Mouse (Mus musculus) heart, embryonic 13.5 days (tissue): ENCODE results near the gene Ppp1r9b. TPM values are rescaled to one million over a fixed set of nuclear protein-coding genes. Genes with fewer than 3 reads are reported as not detected.

ENCODE experiments used
- ATAC-seq: fragments of 200-750 bp; cut with Nextera tagmentation; 2 replicates; pipeline ENCODE4 v1.8.0; 2017; ENCODE audit warnings: moderate TSS enrichment; ENCODE audit not compliant: insufficient number of reproducible peaks, low FRiP score, low TSS enrichment; ENCODE audit errors: extremely low read depth
- H3K27ac ChIP-seq: fragments of 300-500 bp; sonication (generic); replicated peaks from 2 replicates; pipeline ENCODE4 v1.5.1; 2015; ENCODE audit warnings: moderate library complexity, mild to moderate bottlenecking, inconsistent platforms
- H3K27me3 ChIP-seq: fragments of 300-500 bp; sonication (generic); replicated peaks from 2 replicates; pipeline ENCODE4 v1.6.1; 2015; ENCODE audit warnings: mild to moderate bottlenecking, inconsistent platforms
- H3K36me3 ChIP-seq: fragments of 300-500 bp; sonication (generic); 2 replicates; pipeline ENCODE4 v1.6.1; 2015; ENCODE audit warnings: mild to moderate bottlenecking, inconsistent platforms
- H3K4me1 ChIP-seq: fragments of 300-500 bp; sonication (generic); 2 replicates; pipeline ENCODE4 v1.6.1; 2015; ENCODE audit warnings: inconsistent platforms
- H3K4me2 ChIP-seq: fragments of 300-500 bp; sonication (generic); 2 replicates; pipeline ENCODE4 v1.6.1; 2015; ENCODE audit warnings: inconsistent platforms, mild to moderate bottlenecking, moderate library complexity
- H3K4me3 ChIP-seq: fragments of 300-500 bp; sonication (generic); 2 replicates; pipeline ENCODE4 v1.5.1; 2015; ENCODE audit warnings: moderate library complexity, mild to moderate bottlenecking, inconsistent platforms
- H3K9ac ChIP-seq: fragments of 300-500 bp; sonication (generic); 2 replicates; pipeline ENCODE4 v1.6.1; 2015; ENCODE audit warnings: inconsistent platforms, mild to moderate bottlenecking, moderate library complexity
- H3K9me3 ChIP-seq: fragments of 300-500 bp; sonication (generic); 2 replicates; pipeline ENCODE4 v1.6.1; 2016; ENCODE audit warnings: inconsistent platforms
- WGBS: fragments of 180-500 bp; shearing (Covaris S2); methylation state at CpG from one replicate; pipeline ENCODE4 v1.1.7; 2015; ENCODE audit warnings: mixed read lengths; 5-methylcytosine and 5-hydroxymethylcytosine counted together
- polyA plus RNA-seq: library from polyadenylated mRNA; unstranded; fragments of >200 nt; fragmentation: Nextera tagmentation; extraction: Ambion mirVana; gene quantifications from 2 replicates; pipeline ENCODE4 v1.2.1, GENCODE M21; 2015

The Ppp1r9b gene
- polyA plus RNA-seq, 1 experiment from 2014 or later, result 6.8 TPM

GRCm38 (mm10) chr11:95000128-95000527 lies 9.3 kb downstream of the Ppp1r9b start:
- H3K4me1 ChIP-seq, result peaks cover 66% of the 10 kb centered on the region
- peak overlapping the region; percentile 100 for H3K4me2 ChIP-seq
- no peaks in the 10 kb centered on the region for H3K9me3 ChIP-seq
- H3K27ac ChIP-seq, result peak overlapping the region; percentile 72
- WGBS, result 61% methylated on average over 8 of the region's 8 CpGs
- peak overlapping the region; percentile 31; the same call in 1 of the 2 replicates for H3K4me3 ChIP-seq
- ATAC-seq, result no peak
- peak overlapping the region; percentile 50 for H3K9ac ChIP-seq
- H3K27me3 ChIP-seq, result no peaks in the 10 kb centered on the region
- H3K36me3 ChIP-seq, result peaks cover 98% of the 10 kb centered on the region

GRCm38 (mm10) chr11:95000548-95000947 lies 9.7 kb downstream of the Ppp1r9b start:
- Histone ChIP-seq H3K27ac (peak overlapping the region; percentile 72), H3K36me3 (peaks cover 98% of the 10 kb centered on the region), H3K27me3 (no peaks in the 10 kb centered on the region), H3K9me3 (no peaks in the 10 kb centered on the region), H3K4me1 (peaks cover 65% of the 10 kb centered on the region), H3K9ac (peak overlapping the region; percentile 50), H3K4me3 (peak overlapping the region; percentile 31; the same call in 1 of the 2 replicates), H3K4me2 (peak overlapping the region; percentile 100)
- no peak for ATAC-seq
- WGBS, result 20% methylated on average over 4 of the region's 4 CpGs

GRCm38 (mm10) chr11:95001058-95001457 lies 10.2 kb downstream of the Ppp1r9b start:
- Histone ChIP-seq H3K4me1 (peaks cover 65% of the 10 kb centered on the region), H3K27ac (peak overlapping the region; percentile 72), H3K9ac (peak overlapping the region; percentile 50), H3K4me3 (peak overlapping the region; percentile 31; the same call in 1 of the 2 replicates), H3K4me2 (peak overlapping the region; percentile 100), H3K27me3 (no peaks in the 10 kb centered on the region), H3K9me3 (no peaks in the 10 kb centered on the region), H3K36me3 (peaks cover 95% of the 10 kb centered on the region)
- WGBS, result 2% methylated on average over 8 of the region's 8 CpGs
- 0 out of 2 replicates have a peak, but pooled peaks have one; percentile 26 for ATAC-seq

- H3K9ac ChIP-seq, result no peak overlapping the region
- H3K9me3 ChIP-seq, result no peaks in the 10 kb centered on the region
- H3K36me3 ChIP-seq, result peaks cover 88% of the 10 kb centered on the region
- H3K4me3 ChIP-seq, result no peak overlapping the region
- no peak overlapping the region for H3K27ac ChIP-seq
- WGBS, result 83% methylated on average over 21 of the region's 21 CpGs
- H3K4me2 ChIP-seq, result no peak overlapping the region
- H3K4me1 ChIP-seq, result peaks cover 63% of the 10 kb centered on the region
- H3K27me3 ChIP-seq, result no peaks in the 10 kb centered on the region
- no peak for ATAC-seq
These were observed 10.9 kb downstream of the Ppp1r9b start for GRCm38 (mm10) chr11:95001584-95002347.

- no peak overlapping the region for H3K4me2 ChIP-seq
- H3K4me1 ChIP-seq, result peaks cover 63% of the 10 kb centered on the region
- WGBS, result 90% methylated on average over 8 of the region's 8 CpGs
- no peak overlapping the region for H3K9ac ChIP-seq
- H3K4me3 ChIP-seq, result no peak overlapping the region
- H3K9me3 ChIP-seq, result no peaks in the 10 kb centered on the region
- no peak overlapping the region for H3K27ac ChIP-seq
- ATAC-seq, result no peak
- H3K27me3 ChIP-seq, result no peaks in the 10 kb centered on the region
- H3K36me3 ChIP-seq, result peaks cover 78% of the 10 kb centered on the region
These were observed 11.9 kb downstream of the Ppp1r9b start for GRCm38 (mm10) chr11:95002705-95003104.

GRCm38 (mm10) chr11:95004136-95004936 lies 13.5 kb downstream of the Ppp1r9b start:
- Histone ChIP-seq H3K27ac (peak overlapping the region; percentile 64), H3K4me1 (peaks cover 73% of the 10 kb centered on the region), H3K9ac (peak overlapping the region; percentile 34), H3K4me3 (no peak overlapping the region), H3K36me3 (peaks cover 62% of the 10 kb centered on the region), H3K27me3 (no peaks in the 10 kb centered on the region), H3K4me2 (no peak overlapping the region), H3K9me3 (no peaks in the 10 kb centered on the region)
- no peak for ATAC-seq
- WGBS, result 71% methylated on average over 12 of the region's 12 CpGs

GRCm38 (mm10) chr11:95004937-95005198 lies 14.0 kb downstream of the Ppp1r9b start:
- Histone ChIP-seq H3K4me1 (peaks cover 73% of the 10 kb centered on the region), H3K27ac (0 out of 2 replicates have a peak overlapping the region, but pooled peaks have one; percentile 64), H3K9ac (peak overlapping the region; percentile 34; the same call in 1 of the 2 replicates), H3K4me3 (no peak overlapping the region), H3K4me2 (no peak overlapping the region), H3K9me3 (no peaks in the 10 kb centered on the region), H3K27me3 (no peaks in the 10 kb centered on the region), H3K36me3 (peaks cover 57% of the 10 kb centered on the region)
- no peak for ATAC-seq
- WGBS, result 64% methylated on average over 6 of the region's 6 CpGs

GRCm38 (mm10) chr11:95006038-95006437 lies 15.2 kb downstream of the Ppp1r9b start:
- Histone ChIP-seq H3K36me3 (peaks cover 45% of the 10 kb centered on the region), H3K4me1 (peaks cover 69% of the 10 kb centered on the region), H3K9ac (peak overlapping the region; percentile 84), H3K4me3 (peak overlapping the region; percentile 54), H3K9me3 (no peaks in the 10 kb centered on the region), H3K27ac (peak overlapping the region; percentile 64), H3K4me2 (peak overlapping the region; percentile 80), H3K27me3 (no peaks in the 10 kb centered on the region)
- 36% methylated on average over 4 of the region's 4 CpGs for WGBS
- ATAC-seq, result no peak

- Histone ChIP-seq H3K4me3 (peak overlapping the region; percentile 54), H3K27ac (peak overlapping the region; percentile 64), H3K4me2 (peak overlapping the region; percentile 80), H3K27me3 (no peaks in the 10 kb centered on the region), H3K9ac (peak overlapping the region; percentile 84), H3K4me1 (peaks cover 70% of the 10 kb centered on the region), H3K36me3 (peaks cover 40% of the 10 kb centered on the region), H3K9me3 (no peaks in the 10 kb centered on the region)
- 0 out of 2 replicates have a peak, but pooled peaks have one; percentile 26 for ATAC-seq
- WGBS, result 2% methylated on average over 27 of the region's 27 CpGs
These were observed 15.8 kb downstream of the Ppp1r9b start for GRCm38 (mm10) chr11:95006525-95007219.

GRCm38 (mm10) chr11:95007418-95007817 lies 16.6 kb downstream of the Ppp1r9b start:
- H3K36me3 ChIP-seq, result peaks cover 33% of the 10 kb centered on the region
- WGBS, result 56% methylated on average over 3 of the region's 3 CpGs
- H3K27ac ChIP-seq, result peak overlapping the region; percentile 64; the same call in 1 of the 2 replicates
- no peaks in the 10 kb centered on the region for H3K9me3 ChIP-seq
- no peak for ATAC-seq
- H3K4me2 ChIP-seq, result peak overlapping the region; percentile 93
- no peak overlapping the region for H3K4me3 ChIP-seq
- H3K27me3 ChIP-seq, result no peaks in the 10 kb centered on the region
- H3K9ac ChIP-seq, result peak overlapping the region; percentile 84
- peaks cover 78% of the 10 kb centered on the region for H3K4me1 ChIP-seq
